Mouse (Mus musculus) intestine, embryonic 16.5 days (tissue): ENCODE measurements at regions not wholly inside any gene's neighbourhood (a gene's known extent, or its start where the extent isn't known, plus 50 kb on each side); places are given as distances from the start of the nearest gene placed in this dataset.

Source experiments
- ATAC-seq: fragments of 200-750 bp; cut with Nextera tagmentation; 2 replicates; pipeline ENCODE4 v1.8.0; 2017; ENCODE audit warnings: moderate TSS enrichment, moderate library complexity
- H3K27ac ChIP-seq: fragments of 300-500 bp; sonication (generic); 2 replicates; pipeline ENCODE4 v1.5.1; 2014; ENCODE audit warnings: mild to moderate bottlenecking, low read length
- H3K27me3 ChIP-seq: fragments of 300-500 bp; sonication (generic); replicated peaks from 2 replicates; pipeline ENCODE4 v1.6.1; 2014; ENCODE audit warnings: low read length, control low read depth, mixed read lengths; ENCODE audit not compliant: control insufficient read depth, insufficient read depth
- H3K36me3 ChIP-seq: fragments of 300-500 bp; sonication (generic); 2 replicates; pipeline ENCODE4 v1.6.1; 2014; ENCODE audit warnings: low read length, control low read depth; ENCODE audit not compliant: control insufficient read depth, insufficient read depth
- H3K4me1 ChIP-seq: fragments of 300-500 bp; sonication (generic); 2 replicates; pipeline ENCODE4 v1.6.1; 2014; ENCODE audit warnings: low read length, control low read depth, mixed read lengths; ENCODE audit not compliant: control insufficient read depth, insufficient read depth
- H3K4me2 ChIP-seq: fragments of 300-500 bp; sonication (generic); 2 replicates; pipeline ENCODE4 v1.6.1; 2014; ENCODE audit warnings: low read depth, low read length, control low read depth
- H3K4me3 ChIP-seq: fragments of 300-500 bp; sonication (generic); 2 replicates; pipeline ENCODE4 v1.5.1; 2014; ENCODE audit warnings: mild to moderate bottlenecking, low read length
- H3K9ac ChIP-seq: fragments of 300-500 bp; sonication (generic); 2 replicates; pipeline ENCODE4 v1.6.1; 2014; ENCODE audit warnings: low read depth, low read length
- H3K9me3 ChIP-seq: fragments of 300-500 bp; sonication (generic); 2 replicates; pipeline ENCODE4 v1.6.1; 2016; ENCODE audit warnings: low read length, control low read depth; ENCODE audit not compliant: control insufficient read depth
- WGBS: fragments of 180-500 bp; shearing (Covaris S2); extraction: QIAGEN DNeasy Blood & Tissue Kit; methylation state at CpG from one replicate; pipeline ENCODE4 v1.1.7; 2014; 5-methylcytosine and 5-hydroxymethylcytosine counted together

DNA sequence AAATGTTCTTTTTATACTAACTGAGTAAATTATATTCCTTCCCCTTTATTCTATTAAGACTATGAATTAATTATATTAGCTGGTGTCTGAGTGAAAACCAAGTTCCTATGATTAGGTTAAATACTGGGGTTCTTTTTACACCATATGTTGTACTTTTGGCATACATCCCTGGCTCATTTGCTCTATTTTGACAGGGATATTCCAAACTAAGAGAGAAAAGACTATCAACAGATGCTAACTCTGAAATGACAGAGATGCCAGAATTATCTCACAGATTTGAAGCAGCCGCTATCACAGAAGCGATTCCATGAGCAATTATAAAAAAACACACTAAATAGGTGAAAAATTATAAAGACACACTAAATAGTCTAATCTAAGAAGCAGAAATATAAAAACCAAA is 119.0 kb upstream of the Irx4 start:
- Histone ChIP-seq H3K27ac (no peak overlapping the region), H3K9ac (no peak overlapping the region), H3K4me3 (no peak overlapping the region), H3K4me2 (no peak overlapping the region), H3K9me3 (no peaks in the 10 kb centered on the region), H3K4me1 (no peaks in the 10 kb centered on the region), H3K36me3 (no peaks in the 10 kb centered on the region), H3K27me3 (no peaks in the 10 kb centered on the region)
- no peak for ATAC-seq
- WGBS: 76% methylated on average over 2 of the region's 2 CpGs

- no peak overlapping the region for H3K4me3 ChIP-seq
- WGBS: 87% methylated on average over 7 of the region's 7 CpGs
- H3K9ac ChIP-seq: no peak overlapping the region
- no peak for ATAC-seq
- H3K27ac ChIP-seq: no peak overlapping the region
- no peak overlapping the region for H3K4me2 ChIP-seq
- peaks cover 8% of the 10 kb centered on the region; the same call in 1 of the 2 replicates for H3K4me1 ChIP-seq
- H3K27me3 ChIP-seq: no peaks in the 10 kb centered on the region
- H3K9me3 ChIP-seq: no peaks in the 10 kb centered on the region
- no peaks in the 10 kb centered on the region for H3K36me3 ChIP-seq
Observed at GRCm38 (mm10) chr13:73158016-73158415, 102.3 kb upstream of the Irx4 start.

DNA sequence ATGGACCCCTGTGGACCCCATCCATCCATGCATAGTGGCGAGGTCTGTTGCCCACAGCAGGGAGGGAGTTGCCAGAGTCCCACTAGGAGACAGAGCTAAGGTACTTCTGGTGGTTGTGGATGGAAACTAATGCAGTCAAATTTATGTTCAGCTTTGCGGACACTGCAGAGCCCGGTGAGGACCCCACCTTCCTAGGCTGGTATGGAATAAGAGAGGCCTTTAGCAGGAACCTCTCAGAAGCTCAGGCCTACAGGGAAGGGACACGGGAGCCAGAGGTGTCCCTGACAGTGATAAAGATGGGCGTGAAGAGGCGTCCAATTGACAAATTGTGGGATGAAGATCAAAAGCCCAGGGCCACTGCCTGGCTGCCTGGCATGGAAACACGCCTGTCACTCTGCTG is 100.8 kb upstream of the Irx4 start:
- no peak overlapping the region for H3K27ac ChIP-seq
- H3K27me3 ChIP-seq: no peaks in the 10 kb centered on the region
- ATAC-seq: no peak
- H3K4me3 ChIP-seq: no peak overlapping the region
- 52% methylated on average over 7 of the region's 7 CpGs for WGBS
- peak overlapping the region; percentile 54; the same call in 1 of the 2 replicates for H3K9ac ChIP-seq
- H3K9me3 ChIP-seq: no peaks in the 10 kb centered on the region
- no peaks in the 10 kb centered on the region for H3K36me3 ChIP-seq
- no peak overlapping the region; the same call in 1 of the 2 replicates for H3K4me2 ChIP-seq
- H3K4me1 ChIP-seq: peaks cover 8% of the 10 kb centered on the region; the same call in 1 of the 2 replicates

- Histone ChIP-seq H3K27ac (no peak overlapping the region), H3K36me3 (no peaks in the 10 kb centered on the region), H3K4me3 (peak overlapping the region; percentile 47), H3K4me2 (peak overlapping the region; percentile 72), H3K4me1 (peaks cover 8% of the 10 kb centered on the region; the same call in 1 of the 2 replicates), H3K9ac (peak overlapping the region; percentile 54), H3K27me3 (no peaks in the 10 kb centered on the region), H3K9me3 (no peaks in the 10 kb centered on the region)
- ATAC-seq: no peak
- WGBS: 17% methylated on average over 9 of the region's 9 CpGs
Observed at GRCm38 (mm10) chr13:73159865-73160264, 100.4 kb upstream of the Irx4 start.

- Histone ChIP-seq H3K4me2 (peak overlapping the region; percentile 72), H3K4me3 (peak overlapping the region; percentile 47), H3K9ac (peak overlapping the region; percentile 54), H3K36me3 (no peaks in the 10 kb centered on the region), H3K4me1 (peaks cover 8% of the 10 kb centered on the region; the same call in 1 of the 2 replicates), H3K27ac (no peak overlapping the region), H3K9me3 (no peaks in the 10 kb centered on the region), H3K27me3 (no peaks in the 10 kb centered on the region)
- ATAC-seq: peak; percentile 98
- 1% methylated on average over 22 of the region's 22 CpGs for WGBS
Observed at GRCm38 (mm10) chr13:73160289-73160688, 100.0 kb upstream of the Irx4 start.

GRCm38 (mm10) chr13:73170301-73170700 is 90.0 kb upstream of the Irx4 start:
- Histone ChIP-seq H3K4me1 (no peaks in the 10 kb centered on the region), H3K27ac (no peak overlapping the region), H3K4me3 (no peak overlapping the region), H3K9ac (no peak overlapping the region), H3K36me3 (no peaks in the 10 kb centered on the region), H3K27me3 (no peaks in the 10 kb centered on the region), H3K4me2 (no peak overlapping the region), H3K9me3 (no peaks in the 10 kb centered on the region)
- WGBS: 69% methylated on average over 3 of the region's 3 CpGs
- ATAC-seq: no peak

GRCm38 (mm10) chr13:73207931-73208448 is 52.3 kb upstream of the Irx4 start:
- no peaks in the 10 kb centered on the region for H3K4me1 ChIP-seq
- no peak overlapping the region for H3K9ac ChIP-seq
- H3K4me2 ChIP-seq: no peak overlapping the region
- H3K27ac ChIP-seq: no peak overlapping the region
- no peak overlapping the region for H3K4me3 ChIP-seq
- no peak for ATAC-seq
- H3K9me3 ChIP-seq: no peaks in the 10 kb centered on the region
- H3K27me3 ChIP-seq: no peaks in the 10 kb centered on the region
- 89% methylated on average over 3 of the region's 3 CpGs for WGBS
- no peaks in the 10 kb centered on the region for H3K36me3 ChIP-seq
